Mouse (Mus musculus): ENCODE measurements at regions not wholly inside any gene's neighbourhood (a gene's known extent, or its start where the extent isn't known, plus 50 kb on each side); places are given as distances from the start of the nearest gene placed in this dataset.

DNA sequence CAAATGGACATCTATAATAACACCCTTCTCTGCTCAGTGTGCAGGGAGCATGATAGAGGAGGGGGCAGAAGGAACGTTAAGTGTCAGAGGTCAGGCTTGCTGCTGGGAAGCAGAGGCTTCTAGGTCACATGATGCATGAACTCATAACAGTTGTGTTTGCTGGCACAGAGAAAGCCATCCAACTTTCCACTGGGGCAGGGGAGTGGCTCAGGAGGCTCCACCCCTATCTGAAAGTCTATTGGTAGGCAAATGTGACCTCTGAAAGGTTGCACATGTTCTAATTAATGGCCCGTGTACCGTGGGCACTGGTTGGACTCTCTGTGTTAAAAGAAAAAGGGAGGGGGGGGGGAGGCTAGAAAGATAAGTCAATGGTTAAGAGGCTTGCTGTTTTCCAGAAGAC lies 224.6 kb downstream of the Slc16a7 start:
- DNase-seq = no peak

DNA sequence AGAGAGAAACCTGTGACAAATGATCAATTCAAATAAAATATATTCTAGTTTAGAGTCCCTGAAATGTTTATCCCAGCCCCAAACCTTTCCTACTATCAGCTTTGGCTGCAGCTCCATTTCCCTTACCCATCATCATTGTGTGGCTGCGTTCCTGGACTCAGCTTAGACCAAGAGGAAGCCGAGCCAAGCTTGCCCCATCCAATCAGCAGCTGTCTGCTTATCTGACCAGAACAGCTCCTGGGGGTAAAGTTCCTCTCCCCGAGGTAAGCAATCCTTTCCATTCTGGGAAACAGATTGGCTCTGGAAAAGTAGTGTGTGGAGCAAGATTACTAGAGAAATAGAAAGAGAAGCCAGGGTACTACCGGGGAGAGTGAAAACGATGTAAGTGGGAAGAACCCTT lies 228.2 kb downstream of the Slc16a7 start:
- DNase-seq = no peak
- intact Hi-C loops (cut with DNase I) = no loop called here

More for the DNA sequence above, 224.6 kb downstream of the Slc16a7 start:
- intact Hi-C loops (cut with DNase I) = no loop called here

DNA sequence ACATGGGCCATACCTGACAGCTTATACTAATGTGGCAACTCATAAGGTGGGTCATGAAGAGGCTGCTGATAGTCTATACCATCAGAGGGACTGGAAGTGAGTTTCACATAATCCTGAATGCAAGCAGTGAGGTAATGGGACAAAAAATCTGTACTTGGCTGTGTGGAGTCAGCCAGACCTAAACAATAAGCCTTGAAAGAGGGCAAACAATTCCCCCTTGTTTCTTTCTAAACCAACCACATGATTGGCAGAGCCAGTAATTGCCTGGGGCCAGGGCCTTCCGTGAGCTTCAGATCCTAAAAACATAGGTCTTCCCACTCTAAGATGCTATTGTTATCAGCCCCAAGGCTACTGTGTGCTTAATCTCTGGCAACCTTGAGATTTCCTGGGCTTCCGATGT lies 240.5 kb downstream of the Slc16a7 start:
- intact Hi-C loops (cut with DNase I) = no loop called here
- DNase-seq = no peak

DNA sequence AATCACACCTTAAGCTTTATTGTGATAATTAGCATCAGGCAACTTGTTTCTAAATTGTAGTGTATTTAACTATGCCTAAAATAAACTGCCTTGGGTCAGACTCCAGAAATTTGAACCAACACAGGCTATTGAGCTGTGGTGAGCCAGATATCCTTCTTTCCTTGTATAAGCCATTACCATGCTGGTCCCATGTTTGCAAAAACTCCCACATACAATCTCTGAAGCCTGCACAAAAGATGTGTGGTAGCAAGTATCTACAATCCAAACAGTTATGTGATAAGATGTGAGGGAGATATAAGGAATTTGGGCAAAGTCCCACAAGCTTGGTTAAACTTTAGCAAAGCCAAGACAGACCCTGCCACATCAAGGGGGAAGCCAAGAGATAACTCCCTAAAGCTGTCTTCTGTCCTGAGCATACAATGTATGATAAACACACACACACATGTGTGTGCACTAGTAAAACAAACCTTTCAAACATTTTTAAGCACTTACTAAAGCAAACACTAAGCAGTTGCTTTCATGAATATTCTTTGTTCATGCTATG lies 242.0 kb downstream of the Slc16a7 start:
- DNase-seq = no peak
- intact Hi-C loops (cut with DNase I) = no loop called here

DNA sequence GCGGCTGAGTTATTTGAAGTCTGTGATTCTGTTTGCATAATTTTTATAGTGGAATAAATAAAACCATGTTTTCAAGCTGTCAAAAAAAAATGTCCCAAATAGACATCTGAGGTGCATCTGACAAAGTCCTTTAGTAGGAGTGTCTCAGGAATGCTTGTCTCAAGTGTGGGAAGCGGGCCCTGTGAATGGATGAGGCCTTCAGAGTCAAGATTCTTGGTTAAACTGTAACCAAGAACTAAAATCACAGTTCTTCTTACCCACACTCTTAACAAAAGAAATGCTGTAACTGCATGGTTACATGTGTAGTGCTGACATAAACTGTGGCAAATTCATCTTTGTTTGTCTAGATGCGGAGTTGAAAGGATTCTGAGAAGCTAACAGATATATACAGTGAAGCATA lies 242.9 kb downstream of the Slc16a7 start:
- DNase-seq = no peak
- intact Hi-C loops (cut with DNase I) = no loop called here

DNA sequence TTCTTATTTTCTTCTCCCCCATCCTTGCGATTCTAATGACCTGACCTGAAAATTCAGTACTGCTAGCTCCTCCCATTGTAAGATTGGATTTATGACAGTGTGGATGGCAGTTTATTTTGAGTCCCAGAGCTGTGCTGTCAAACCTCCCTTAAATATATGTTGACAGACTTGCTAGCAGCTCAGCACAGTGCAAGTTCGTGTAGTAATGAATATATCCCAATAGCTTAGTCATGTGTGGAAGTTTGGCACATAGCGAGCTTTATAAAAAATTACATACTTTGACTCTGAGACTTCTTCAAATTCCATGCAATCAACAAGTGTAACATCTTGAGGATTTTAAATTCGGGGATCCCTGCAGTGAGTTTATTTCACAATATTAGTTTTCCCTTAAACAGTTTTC lies 243.5 kb downstream of the Slc16a7 start:
- intact Hi-C loops (cut with DNase I) = no loop called here
- no peak for DNase-seq

DNA sequence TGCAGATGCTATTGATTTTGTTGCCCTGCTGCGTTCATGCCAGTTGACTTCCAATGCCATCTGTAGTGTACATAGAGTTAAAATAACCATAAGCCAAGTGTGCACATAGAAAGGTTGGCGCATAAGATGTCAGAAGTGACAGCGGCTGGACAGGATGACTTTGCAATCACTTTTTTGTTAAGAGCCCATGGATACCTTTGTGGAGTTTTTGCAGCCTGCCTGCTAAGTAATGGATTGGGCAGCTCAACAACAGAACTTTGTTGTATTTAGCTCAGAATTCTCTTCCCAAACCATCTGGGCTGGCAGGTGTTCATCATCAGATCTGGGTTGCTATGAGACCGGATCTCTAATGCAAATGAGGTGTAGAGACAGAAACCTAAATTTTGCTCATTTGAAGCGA lies 267.5 kb downstream of the Slc16a7 start:
- intact Hi-C loops (cut with DNase I) = no loop called here
- no peak for DNase-seq

DNA sequence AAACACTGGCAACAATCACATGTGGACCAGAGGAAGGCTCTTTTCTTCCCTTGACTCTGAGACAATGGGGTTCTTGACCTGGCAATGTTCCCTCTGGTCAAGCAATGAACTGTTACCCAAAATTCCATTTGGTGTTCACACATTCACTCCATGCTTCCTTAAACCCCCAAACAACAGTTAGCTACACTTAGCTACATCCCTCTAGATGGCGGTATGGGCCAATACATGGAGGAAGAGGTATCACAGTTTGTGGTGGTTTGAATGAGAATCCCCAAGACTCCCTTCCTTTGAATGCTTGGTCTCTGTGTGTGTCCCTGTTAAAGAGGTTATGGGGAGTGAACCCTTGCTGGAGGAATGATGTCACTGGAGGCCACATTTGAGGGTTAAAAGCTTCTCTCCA lies 274.9 kb downstream of the Slc16a7 start:
- intact Hi-C loops (cut with DNase I) = no loop called here

DNA sequence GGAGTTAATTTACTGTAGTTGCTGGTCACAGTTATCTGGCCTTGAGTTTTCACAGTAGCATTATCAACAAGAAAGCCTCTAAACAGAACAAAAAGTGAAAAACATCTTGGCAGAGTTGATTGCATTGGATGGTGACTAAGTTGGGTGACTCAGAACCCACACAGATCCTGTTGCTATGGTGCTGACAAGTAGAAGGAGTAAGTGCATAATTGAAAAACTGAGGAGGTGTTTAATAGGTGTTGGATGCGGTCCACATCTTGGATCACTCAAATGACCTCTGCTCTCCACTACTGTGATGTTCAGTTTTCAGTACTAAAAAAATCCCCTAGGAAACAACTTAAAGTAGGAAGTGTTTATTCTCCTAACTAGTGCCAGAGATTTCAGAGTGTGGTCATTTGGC lies 280.3 kb downstream of the Slc16a7 start:
- intact Hi-C loops (cut with DNase I) = no loop called here
- DNase-seq = no peak

More for the DNA sequence above, 274.9 kb downstream of the Slc16a7 start:
- peak in 1 of 2 experiments; percentile 2 for DNase-seq

DNA sequence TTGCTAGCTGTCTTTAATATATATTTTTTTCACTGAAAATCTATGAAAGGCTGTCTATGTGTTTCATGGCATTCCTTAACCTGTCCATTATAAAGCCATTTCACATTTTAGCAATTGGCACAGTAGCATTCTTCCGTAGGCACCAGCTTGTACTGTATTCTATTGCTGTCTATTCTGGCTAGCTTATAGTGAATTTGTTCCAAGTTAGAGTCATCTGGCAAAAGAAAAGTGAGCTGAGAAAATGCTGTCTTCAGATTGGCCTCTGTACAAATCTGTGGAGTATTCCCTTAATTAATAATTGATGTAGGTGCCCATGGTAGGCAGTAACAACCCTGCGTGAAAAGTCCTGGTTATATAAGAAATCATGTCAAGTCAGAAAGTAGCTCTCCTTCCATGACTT lies 304.3 kb downstream of the Slc16a7 start:
- no peak for DNase-seq
- intact Hi-C loops (cut with DNase I) = no loop called here

DNA sequence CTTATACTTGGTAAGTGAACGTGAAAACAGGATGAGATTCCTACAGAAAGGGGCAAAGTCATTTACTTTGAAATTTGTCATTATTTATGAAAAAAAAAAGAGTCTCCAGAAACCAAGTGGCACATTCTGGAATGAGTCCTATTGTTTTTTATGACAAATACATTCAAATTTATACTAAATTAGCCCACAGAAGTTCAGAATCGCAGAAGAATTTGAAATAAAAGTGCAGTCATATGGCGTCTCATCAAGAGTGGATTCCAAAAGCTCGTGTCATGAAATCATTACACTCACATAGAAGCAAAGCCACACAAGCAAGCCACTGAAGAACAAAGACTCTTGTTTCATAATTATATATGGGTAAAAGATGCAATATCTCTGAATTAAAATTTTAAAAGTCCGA lies 316.9 kb downstream of the Slc16a7 start:
- intact Hi-C loops (cut with DNase I) = no loop called here
- DNase-seq = no peak

DNA sequence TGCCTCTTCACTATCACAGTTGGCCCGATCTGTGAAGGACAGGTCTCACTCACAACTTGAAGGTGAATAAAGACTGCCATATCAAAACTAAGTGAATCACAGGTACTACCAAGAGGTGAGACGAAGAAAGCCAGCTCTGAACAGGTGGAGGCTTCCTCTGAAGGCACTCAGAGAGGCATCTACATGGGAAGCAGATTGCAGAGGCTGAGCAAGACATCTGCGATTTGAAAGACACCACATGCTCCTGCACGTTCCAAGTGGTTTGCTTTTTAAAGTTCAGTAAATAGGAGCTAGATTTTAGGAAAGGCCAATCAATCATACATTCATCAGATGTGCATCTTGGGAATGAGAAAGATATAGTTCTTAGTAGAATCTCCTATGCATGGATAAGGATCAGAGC lies 319.0 kb downstream of the Slc16a7 start:
- intact Hi-C loops (cut with DNase I) = no loop called here
- DNase-seq = no peak

DNA sequence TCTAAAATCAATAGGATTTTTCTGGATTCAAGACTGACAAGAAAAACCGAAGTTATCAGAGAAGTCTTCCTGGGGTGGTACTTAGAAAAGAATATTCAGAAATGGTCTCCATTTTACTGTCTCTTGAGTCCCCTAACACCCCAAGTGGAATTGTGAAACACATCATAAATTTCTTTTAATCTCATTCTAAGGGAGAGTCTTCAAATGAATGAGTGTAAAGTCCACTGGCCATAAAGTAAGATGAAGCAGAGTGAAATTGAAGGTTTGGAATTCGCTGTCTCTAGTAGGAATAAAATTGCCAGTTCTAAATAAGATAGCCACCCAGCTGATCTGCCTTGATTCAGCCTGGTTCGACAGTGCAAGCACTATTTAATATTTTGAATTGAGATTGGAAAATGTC lies 350.0 kb downstream of the Slc16a7 start:
- no peak for DNase-seq
- intact Hi-C loops (cut with DNase I) = no loop called here

DNA sequence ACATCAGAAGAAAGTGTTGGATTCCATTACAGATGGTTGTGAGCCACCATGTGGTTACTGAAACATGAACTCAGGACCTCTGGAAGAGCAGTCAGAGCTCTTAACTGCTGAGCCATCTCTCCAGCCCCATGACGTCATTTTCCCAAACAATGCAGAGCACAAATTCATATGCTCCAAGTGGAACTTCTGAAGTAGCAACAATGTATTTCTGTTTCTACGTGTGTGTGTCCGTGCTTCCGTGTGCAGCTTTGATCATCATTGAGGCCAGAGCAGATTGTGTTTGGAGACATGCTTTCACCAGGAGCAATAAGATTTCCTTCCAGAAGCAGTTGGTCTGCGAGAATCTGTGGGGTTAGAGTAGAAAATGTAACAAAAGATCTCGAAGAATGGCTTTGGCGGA lies 353.6 kb downstream of the Slc16a7 start:
- DNase-seq = no peak
- intact Hi-C loops (cut with DNase I) = no loop called here

DNA sequence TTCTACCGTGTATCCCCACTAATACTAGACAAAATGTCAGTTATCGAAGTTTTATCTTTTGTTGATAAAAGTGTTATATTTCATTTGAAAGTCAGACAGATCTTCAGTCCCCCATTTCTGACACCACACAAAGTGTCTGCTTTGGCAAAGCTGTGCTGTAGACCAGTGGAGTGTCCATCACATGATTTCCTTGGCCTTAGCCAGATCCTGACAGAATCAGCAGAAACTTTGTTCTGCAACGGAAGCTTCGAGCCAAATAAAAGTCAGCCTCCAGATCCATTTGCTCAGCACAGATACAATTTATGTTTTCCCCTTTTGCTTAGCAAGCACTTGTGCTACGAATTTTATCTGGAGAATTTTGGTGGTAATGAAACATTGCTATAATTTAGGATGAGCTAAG lies 360.9 kb downstream of the Slc16a7 start:
- DNase-seq = peak in 1 of 2 experiments; percentile 0

DNA sequence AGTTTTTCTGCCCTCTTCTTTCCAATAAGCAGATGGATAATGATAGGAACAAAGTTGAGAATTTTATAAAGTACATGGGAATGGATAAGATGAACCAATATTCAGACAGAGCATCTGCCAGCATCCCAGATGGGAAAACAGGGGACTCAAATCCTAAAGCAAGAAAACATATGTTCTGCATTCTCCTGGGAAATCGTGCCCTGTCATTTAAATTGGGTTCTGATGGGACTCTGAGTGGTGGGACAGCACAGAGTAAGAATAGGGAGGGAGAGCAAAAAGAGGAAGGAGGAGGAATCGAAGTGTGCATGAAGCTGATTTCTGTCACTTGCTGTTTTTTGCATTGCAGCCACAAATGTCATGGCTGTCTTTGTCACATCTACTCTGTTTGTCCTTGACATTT lies 362.4 kb downstream of the Slc16a7 start:
- intact Hi-C loops (cut with DNase I) = no loop called here
- DNase-seq = no peak

More for the DNA sequence above, 360.9 kb downstream of the Slc16a7 start:
- intact Hi-C loops (cut with DNase I) = no loop called here
